ENCODE assay signal across 24 mouse cellular contexts in the genomic region with DNA sequence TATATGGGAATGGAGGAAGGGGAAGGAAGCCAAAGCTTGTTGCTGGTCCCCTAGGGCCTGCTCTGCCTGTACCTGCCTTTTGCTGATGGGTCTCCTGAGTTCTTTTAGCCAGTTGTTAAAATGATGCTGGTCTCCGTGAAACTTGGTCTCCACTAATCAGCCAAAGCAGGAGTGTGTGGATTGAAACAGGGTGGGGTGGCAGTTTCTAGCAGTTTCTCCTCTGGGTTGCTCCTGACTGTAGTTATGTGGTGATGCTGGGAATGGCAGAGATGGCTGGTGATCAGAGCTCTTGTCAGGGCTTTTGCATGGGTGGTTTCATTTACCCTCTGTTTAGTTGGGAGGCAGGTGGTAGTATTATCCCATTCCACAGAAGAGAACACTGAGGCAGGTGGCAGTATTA. TPM values are rescaled to one million over a fixed set of nuclear protein-coding genes. Genes with fewer than 3 reads are reported as not detected.
"Had no signal": no experiment of that assay in that cellular context is flagged by ENCODE, and none has a peak within 500 bp of the region (broad histone marks: within the 10 kb centered on the region; RNA-seq: fewer than 3 reads in every experiment).

No protein-coding gene starts in this region.

- H3K4me2 ChIP-seq: lung, embryonic 15.5 days; midbrain, embryonic 11.5 days; midbrain, embryonic 13.5 days; midbrain, embryonic 15.5 days; neural tube, embryonic 12.5 days; stomach, embryonic 15.5 days had no signal

- H3K4me1 ChIP-seq: lung, embryonic 15.5 days; stomach, embryonic 15.5 days had no signal

- DNase-seq: lung, adult 2 months; lung, postnatal 14 days; lung, postnatal 36 days; right cerebral cortex, postnatal 14 days; thymus, adult 18-20 months; thymus, postnatal 14 days; thymus, postnatal 36 days had no signal

- ATAC-seq: lung, postnatal 0 days; midbrain, embryonic 13.5 days; midbrain, embryonic 15.5 days had no signal

- H3K27ac ChIP-seq: lung, embryonic 15.5 days; macrophage; midbrain, embryonic 13.5 days; neural tube, embryonic 12.5 days; stomach, embryonic 15.5 days; stomach, postnatal 0 days had no signal

- H3K9ac ChIP-seq: lung, embryonic 15.5 days; midbrain, embryonic 13.5 days; midbrain, embryonic 15.5 days; neural tube, embryonic 12.5 days; stomach, embryonic 15.5 days had no signal

- H3K9me3 ChIP-seq: lung, embryonic 15.5 days; midbrain, embryonic 13.5 days; midbrain, embryonic 15.5 days; neural tube, embryonic 12.5 days; stomach, embryonic 15.5 days had no signal

- H3K4me3 ChIP-seq: lung, embryonic 15.5 days; megakaryocyte, embryonic 14.5 days; midbrain, embryonic 13.5 days; midbrain, embryonic 15.5 days; neural tube, embryonic 12.5 days; stomach, embryonic 15.5 days had no signal

- H3K36me3 ChIP-seq: lung, embryonic 15.5 days; midbrain, embryonic 13.5 days; midbrain, embryonic 15.5 days; neural tube, embryonic 12.5 days; stomach, embryonic 15.5 days had no signal

- H3K27me3 ChIP-seq: midbrain, embryonic 13.5 days; midbrain, embryonic 15.5 days had no signal

RNA-seq across cellular contexts. Expression of a gene that starts 38.3 kb away (rescaled TPM):
- total RNA-seq: liver, adult 2 months; megakaryocyte progenitor cell, adult 5-6 weeks; midbrain, postnatal 0 days; monocyte, adult 5-6 weeks; neutrophil, adult 5-6 weeks had no signal
- polyA plus RNA-seq: liver, adult 2 months; lung, adult 2 months; lung, embryonic 15.5 days; lung, postnatal 0 days; macrophage; midbrain, embryonic 11.5 days; spleen, adult 2 months; stomach, postnatal 0 days; thymus, postnatal 0 days had no signal
